Mouse (Mus musculus) midbrain, postnatal 0 days (tissue): ENCODE results near the gene Grk5. TPM values are rescaled to one million over a fixed set of nuclear protein-coding genes. Genes with fewer than 3 reads are reported as not detected.

Experiments used
- ATAC-seq: fragments of 200-750 bp; cut with Nextera tagmentation; 2 replicates; pipeline ENCODE4 v1.8.0; 2017; ENCODE audit warnings: moderate number of reproducible peaks, mild to moderate bottlenecking, moderate TSS enrichment, moderate library complexity; ENCODE audit not compliant: low FRiP score
- DNase-seq: peaks from one replicate; pipeline ENCODE4 v3.0.0-alpha.2; 2015; ENCODE audit warnings: low spot score
- H3K27ac ChIP-seq: fragments of 300-500 bp; sonication (generic); 2 replicates; pipeline ENCODE4 v1.5.1; 2014; ENCODE audit warnings: low read depth, mild to moderate bottlenecking, low read length, mixed read lengths
- H3K27me3 ChIP-seq: fragments of 300-500 bp; sonication (generic); 2 replicates; pipeline ENCODE4 v1.6.1; 2014; ENCODE audit warnings: low read length, control low read depth, mixed read lengths; ENCODE audit not compliant: insufficient read depth
- H3K36me3 ChIP-seq: fragments of 300-500 bp; sonication (generic); 2 replicates; pipeline ENCODE4 v1.6.1; 2014; ENCODE audit warnings: low read length, control low read depth, mixed read lengths; ENCODE audit not compliant: insufficient read depth
- H3K4me1 ChIP-seq: fragments of 300-500 bp; sonication (generic); 2 replicates; pipeline ENCODE4 v1.6.1; 2014; ENCODE audit warnings: mild to moderate bottlenecking, control low read depth, antibody characterized with exemption, low read length, mixed read lengths; ENCODE audit not compliant: insufficient read depth
- H3K4me2 ChIP-seq: fragments of 300-500 bp; sonication (generic); 2 replicates; pipeline ENCODE4 v1.6.1; 2014; ENCODE audit warnings: low read depth, mild to moderate bottlenecking, low read length, mixed read lengths; ENCODE audit not compliant: poor library complexity, severe bottlenecking
- H3K4me3 ChIP-seq: fragments of 300-500 bp; sonication (generic); 2 replicates; pipeline ENCODE4 v1.5.1; 2014; ENCODE audit warnings: low read depth, mild to moderate bottlenecking, low read length, moderate library complexity
- H3K9ac ChIP-seq: fragments of 300-500 bp; sonication (generic); replicated peaks from 2 replicates; pipeline ENCODE4 v1.6.1; 2014; ENCODE audit warnings: mild to moderate bottlenecking, low read length, moderate library complexity, mixed read lengths; ENCODE audit not compliant: poor library complexity, severe bottlenecking
- H3K9me3 ChIP-seq: fragments of 300-500 bp; sonication (generic); 2 replicates; pipeline ENCODE4 v1.6.1; 2016; ENCODE audit warnings: low read length, control low read depth
- CTCF ChIP-seq: IDR thresholded peaks from 2 replicates; pipeline ENCODE4 v1.5.1; 2016; ENCODE audit warnings: antibody characterized with exemption, mild to moderate bottlenecking
- WGBS: fragments of 180-500 bp; shearing (Covaris S2); extraction: QIAGEN DNeasy Blood & Tissue Kit; methylation state at CpG from one replicate; pipeline ENCODE4 v1.1.7; 2014; 5-methylcytosine and 5-hydroxymethylcytosine counted together
- polyA plus RNA-seq: library from polyadenylated mRNA; unstranded; fragments of >200 nt; fragmentation: Nextera tagmentation; extraction: Ambion mirVana; gene quantifications from 2 replicates; pipeline ENCODE4 v1.2.1, GENCODE M21; 2015
- total RNA-seq: library from RNA; depleted of rRNA; stranded (reverse); fragments of >200 nt; gene quantifications from 2 replicates; pipeline ENCODE4 v1.2.3, GENCODE M21; 2014

The Grk5 gene
- total and polyA plus RNA-seq, 2 experiments from 2014 or later = 2.1 to 10.6 TPM

DNA sequence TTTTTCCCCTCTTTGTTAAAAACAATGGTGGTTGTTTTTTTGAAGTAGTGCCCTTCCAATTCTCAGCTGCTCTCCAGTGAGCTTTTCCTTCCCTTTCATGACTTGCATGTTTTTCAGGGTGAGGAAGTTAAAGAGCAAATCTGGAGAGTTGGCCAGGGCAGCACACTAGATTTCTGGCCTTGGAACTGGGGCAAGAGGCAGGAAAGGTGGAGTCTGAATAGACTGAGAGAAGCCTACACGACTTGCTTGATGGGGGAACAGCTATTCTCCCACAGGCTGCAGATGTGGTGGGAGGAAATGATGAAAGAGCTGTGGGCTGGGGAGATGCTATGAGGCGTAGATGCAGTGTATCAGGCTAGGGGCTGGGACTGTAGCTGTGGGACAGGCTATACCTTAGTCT, 57.1 kb downstream of the Grk5 start:
- TF ChIP-seq CTCF = no peak
- no peaks in the 10 kb centered on the region for H3K4me1 ChIP-seq
- DNase-seq (no peak), ATAC-seq (no peak)
- H3K4me3 ChIP-seq = no peak overlapping the region
- 61% methylated on average over 2 of the region's 2 CpGs for WGBS
- no peak overlapping the region for H3K9ac ChIP-seq
- no peaks in the 10 kb centered on the region for H3K27me3 ChIP-seq
- H3K9me3 ChIP-seq = no peaks in the 10 kb centered on the region
- H3K36me3 ChIP-seq = no peaks in the 10 kb centered on the region
- H3K4me2 ChIP-seq = no peak overlapping the region
- H3K27ac ChIP-seq = no peak overlapping the region

DNA sequence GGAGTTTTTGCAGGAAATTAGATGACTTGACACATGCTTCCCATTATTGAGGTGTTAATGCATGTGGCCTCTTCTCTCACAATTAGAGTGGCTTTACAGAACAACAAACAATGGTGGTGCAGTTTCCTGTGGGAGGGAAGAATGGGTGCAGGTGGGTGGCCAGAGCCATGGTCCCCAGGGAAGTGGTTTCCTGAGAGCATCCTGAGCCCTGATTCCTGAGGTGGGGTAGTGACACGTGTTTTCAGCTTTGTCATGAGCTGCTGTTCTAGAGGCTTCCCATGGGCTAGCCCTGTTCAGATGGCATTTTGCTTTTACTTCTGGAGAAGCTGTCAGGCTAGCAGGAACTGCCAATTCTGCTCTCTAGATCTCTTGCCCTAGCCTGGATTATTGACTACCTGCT, 59.4 kb downstream of the Grk5 start:
- no peaks in the 10 kb centered on the region for H3K9me3 ChIP-seq
- TF ChIP-seq CTCF = no peak
- ATAC-seq = no peak
- no peak overlapping the region for H3K9ac ChIP-seq
- H3K4me2 ChIP-seq = no peak overlapping the region
- no peaks in the 10 kb centered on the region for H3K27me3 ChIP-seq
- no peaks in the 10 kb centered on the region for H3K4me1 ChIP-seq
- no peak for DNase-seq
- H3K27ac ChIP-seq = no peak overlapping the region
- 15% methylated on average over 1 of the region's 1 CpGs for WGBS
- no peaks in the 10 kb centered on the region for H3K36me3 ChIP-seq
- H3K4me3 ChIP-seq = no peak overlapping the region

DNA sequence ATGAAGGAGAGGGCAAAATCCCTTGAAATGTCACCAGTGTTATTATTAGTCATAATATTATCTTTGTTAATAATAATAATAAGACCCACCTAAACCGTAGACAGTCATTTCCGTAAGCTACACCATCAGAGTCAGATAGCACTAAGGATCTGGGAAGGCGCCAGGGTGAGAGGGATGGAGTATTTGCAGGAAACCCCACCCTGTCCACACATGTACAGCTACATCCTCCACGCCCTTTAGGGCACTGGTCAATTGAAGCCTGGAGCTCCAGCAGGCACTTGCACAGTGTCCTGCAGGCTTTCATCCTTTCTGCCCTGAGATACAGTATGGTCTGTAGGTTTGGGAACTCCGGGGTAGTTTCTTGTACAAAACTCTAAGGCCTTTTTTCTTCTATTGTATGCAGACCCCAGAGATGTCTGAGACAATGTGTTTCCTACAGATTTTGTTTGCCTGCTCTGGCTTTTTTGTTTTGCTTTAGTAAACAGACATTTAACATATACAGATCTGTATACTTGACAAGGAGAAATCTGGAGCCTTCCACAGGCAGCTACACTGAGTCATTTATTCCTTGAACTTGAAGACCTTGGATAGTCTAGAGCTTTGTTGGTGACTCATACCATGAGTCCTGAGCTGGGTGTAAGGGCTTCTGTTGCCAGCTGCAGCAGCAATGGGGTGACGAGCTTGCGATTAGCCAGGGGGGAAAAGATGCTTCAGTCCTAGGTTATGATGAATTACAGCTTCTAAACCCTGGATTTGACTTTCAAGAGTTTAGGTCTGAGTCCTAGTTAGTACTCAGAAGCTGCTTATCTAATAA, 60.7 kb downstream of the Grk5 start:
- 89% methylated on average over 7 of the region's 7 CpGs for WGBS
- H3K27ac ChIP-seq = no peak overlapping the region
- H3K4me1 ChIP-seq = no peaks in the 10 kb centered on the region
- H3K9me3 ChIP-seq = no peaks in the 10 kb centered on the region
- DNase-seq (no peak), ATAC-seq (no peak)
- H3K9ac ChIP-seq = no peak overlapping the region
- H3K36me3 ChIP-seq = no peaks in the 10 kb centered on the region
- no peaks in the 10 kb centered on the region for H3K27me3 ChIP-seq
- no peak overlapping the region for H3K4me3 ChIP-seq
- H3K4me2 ChIP-seq = no peak overlapping the region
- no peak for TF ChIP-seq CTCF

DNA sequence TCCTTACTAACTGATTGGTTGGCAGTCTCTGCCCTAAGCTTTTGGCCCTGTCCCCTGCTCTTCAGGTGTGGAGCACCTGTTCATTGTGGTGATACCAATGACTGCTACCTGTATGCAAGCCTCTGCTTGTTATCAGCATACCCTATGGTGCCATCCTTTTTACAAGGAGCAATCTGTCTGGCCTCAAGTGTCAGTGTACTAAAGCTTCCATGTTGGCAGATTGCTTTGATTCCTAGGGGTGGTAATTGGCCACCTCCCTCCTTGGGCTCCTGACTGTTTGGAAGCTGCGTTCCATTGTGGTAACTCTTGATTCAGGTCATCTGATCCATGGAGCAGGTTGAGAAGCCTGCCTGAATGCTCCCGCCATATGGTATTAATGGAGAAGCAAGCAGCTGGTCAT, 65.6 kb downstream of the Grk5 start:
- WGBS = 87% methylated on average over 2 of the region's 2 CpGs
- no peak for ATAC-seq
- TF ChIP-seq CTCF = no peak
- Histone ChIP-seq H3K9ac (no peak overlapping the region), H3K27me3 (no peaks in the 10 kb centered on the region), H3K4me1 (no peaks in the 10 kb centered on the region), H3K4me3 (no peak overlapping the region), H3K4me2 (no peak overlapping the region), H3K9me3 (no peaks in the 10 kb centered on the region), H3K27ac (no peak overlapping the region), H3K36me3 (no peaks in the 10 kb centered on the region)
- no peak for DNase-seq

DNA sequence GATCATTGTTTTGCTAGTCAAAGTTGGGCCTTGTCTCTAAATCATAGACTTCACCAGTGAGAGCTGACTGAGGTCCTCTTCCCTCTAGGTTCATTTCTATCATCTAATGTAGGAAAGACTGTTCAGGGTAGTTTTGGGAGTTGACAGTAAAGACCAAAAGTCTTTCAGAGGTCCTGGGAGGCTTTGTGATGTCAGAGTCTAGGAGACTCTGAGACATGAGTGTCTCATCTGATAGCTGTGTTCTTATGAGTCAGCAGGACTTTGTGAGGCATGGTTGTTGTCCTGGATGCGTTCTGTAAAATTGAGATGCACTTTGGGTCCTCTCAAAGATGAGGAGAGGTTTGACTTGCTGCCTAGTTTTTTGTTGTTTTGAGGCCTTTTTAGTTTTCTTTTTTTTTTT, 66.2 kb downstream of the Grk5 start:
- ATAC-seq (no peak), DNase-seq (no peak)
- H3K4me2 ChIP-seq = no peak overlapping the region
- H3K4me3 ChIP-seq = no peak overlapping the region
- H3K27ac ChIP-seq = no peak overlapping the region
- no peaks in the 10 kb centered on the region for H3K27me3 ChIP-seq
- WGBS = 95% methylated on average over 1 of the region's 1 CpGs
- no peaks in the 10 kb centered on the region for H3K4me1 ChIP-seq
- TF ChIP-seq CTCF = no peak
- no peaks in the 10 kb centered on the region for H3K36me3 ChIP-seq
- H3K9me3 ChIP-seq = no peaks in the 10 kb centered on the region
- H3K9ac ChIP-seq = no peak overlapping the region

DNA sequence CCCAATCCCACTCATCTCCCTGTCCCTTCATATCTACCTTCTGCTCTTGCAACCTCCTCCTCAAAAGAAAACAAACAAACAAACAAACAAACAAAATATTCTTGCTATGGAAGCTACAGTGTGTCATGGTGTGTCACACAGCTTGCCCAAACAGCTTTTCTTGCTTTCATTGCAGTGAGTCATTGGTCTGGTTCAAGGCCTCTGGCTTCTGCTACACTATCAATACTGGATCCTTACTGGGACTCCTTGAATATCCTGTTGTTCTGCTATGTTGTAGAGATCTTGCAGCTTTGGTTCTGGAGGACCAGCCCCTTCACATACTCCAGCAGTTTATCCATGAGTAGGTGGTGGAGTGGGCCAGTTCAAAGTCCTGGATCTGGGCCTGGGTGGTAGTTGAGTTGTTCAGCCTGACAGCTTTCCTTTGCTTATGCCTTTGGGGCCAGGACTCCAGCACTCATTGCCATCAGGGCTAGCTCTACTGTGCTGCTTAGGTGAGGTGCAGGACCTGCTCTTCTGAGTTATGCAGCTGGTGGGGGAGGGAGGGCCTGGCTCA, 66.7 kb downstream of the Grk5 start:
- H3K4me1 ChIP-seq = no peaks in the 10 kb centered on the region
- ATAC-seq (no peak), DNase-seq (no peak)
- TF ChIP-seq CTCF = no peak
- H3K9ac ChIP-seq = no peak overlapping the region
- H3K36me3 ChIP-seq = no peaks in the 10 kb centered on the region
- H3K4me2 ChIP-seq = no peak overlapping the region
- H3K9me3 ChIP-seq = no peaks in the 10 kb centered on the region
- H3K27me3 ChIP-seq = no peaks in the 10 kb centered on the region
- no peak overlapping the region for H3K4me3 ChIP-seq
- H3K27ac ChIP-seq = no peak overlapping the region
